Mouse (Mus musculus): ENCODE measurements around the gene Sh3glb2. TPM values are rescaled to one million over a fixed set of nuclear protein-coding genes. Genes with fewer than 3 reads are reported as not detected.

Gene Sh3glb2
- total RNA-seq, 1 experiment from 2014 or later: 39.0 TPM

DNA sequence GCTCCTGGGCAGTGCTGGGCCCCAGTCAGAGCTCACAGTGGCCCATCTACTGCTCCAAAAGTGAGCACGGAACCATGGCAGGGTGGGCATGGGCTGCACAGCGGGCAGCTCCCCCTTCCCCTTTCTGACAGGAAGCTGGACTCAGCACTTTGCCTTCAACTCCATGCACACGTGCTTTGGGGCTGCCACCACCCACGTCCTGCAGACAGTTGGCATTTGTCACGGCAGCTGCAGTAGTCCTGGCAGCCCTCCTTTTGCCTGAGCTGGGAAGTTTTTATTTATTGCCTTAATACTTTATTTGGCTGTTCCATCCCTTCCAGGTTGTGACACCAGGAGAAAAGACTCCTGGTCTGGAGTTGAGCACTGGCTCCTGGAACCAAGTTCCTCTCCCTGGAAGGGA, 25.7 kb upstream of the Sh3glb2 start:
- no peak for ATAC-seq (ENCODE audit: extremely low read depth, insufficient number of reproducible peaks, low FRiP score, poor library complexity, severe bottlenecking)

DNA sequence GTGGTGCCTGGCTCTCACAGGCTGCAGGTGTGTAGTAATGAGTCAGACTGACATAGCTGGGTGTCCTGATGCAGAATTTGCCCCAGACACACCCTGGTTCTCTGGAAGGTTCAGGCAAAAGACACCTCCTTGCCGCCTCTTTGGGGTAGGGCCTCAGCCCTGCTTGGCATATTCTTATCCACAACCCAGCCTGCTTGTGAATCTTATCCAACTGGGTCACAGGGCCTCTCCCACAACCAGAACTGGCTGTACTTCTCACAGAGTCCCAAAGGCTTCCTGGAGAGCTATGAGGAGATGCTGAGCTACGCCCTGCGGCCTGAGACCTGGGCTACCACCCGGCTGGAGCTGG, 22.2 kb upstream of the Sh3glb2 start:
- no peak for ATAC-seq (ENCODE audit: extremely low read depth, insufficient number of reproducible peaks, low FRiP score, poor library complexity, severe bottlenecking)

DNA sequence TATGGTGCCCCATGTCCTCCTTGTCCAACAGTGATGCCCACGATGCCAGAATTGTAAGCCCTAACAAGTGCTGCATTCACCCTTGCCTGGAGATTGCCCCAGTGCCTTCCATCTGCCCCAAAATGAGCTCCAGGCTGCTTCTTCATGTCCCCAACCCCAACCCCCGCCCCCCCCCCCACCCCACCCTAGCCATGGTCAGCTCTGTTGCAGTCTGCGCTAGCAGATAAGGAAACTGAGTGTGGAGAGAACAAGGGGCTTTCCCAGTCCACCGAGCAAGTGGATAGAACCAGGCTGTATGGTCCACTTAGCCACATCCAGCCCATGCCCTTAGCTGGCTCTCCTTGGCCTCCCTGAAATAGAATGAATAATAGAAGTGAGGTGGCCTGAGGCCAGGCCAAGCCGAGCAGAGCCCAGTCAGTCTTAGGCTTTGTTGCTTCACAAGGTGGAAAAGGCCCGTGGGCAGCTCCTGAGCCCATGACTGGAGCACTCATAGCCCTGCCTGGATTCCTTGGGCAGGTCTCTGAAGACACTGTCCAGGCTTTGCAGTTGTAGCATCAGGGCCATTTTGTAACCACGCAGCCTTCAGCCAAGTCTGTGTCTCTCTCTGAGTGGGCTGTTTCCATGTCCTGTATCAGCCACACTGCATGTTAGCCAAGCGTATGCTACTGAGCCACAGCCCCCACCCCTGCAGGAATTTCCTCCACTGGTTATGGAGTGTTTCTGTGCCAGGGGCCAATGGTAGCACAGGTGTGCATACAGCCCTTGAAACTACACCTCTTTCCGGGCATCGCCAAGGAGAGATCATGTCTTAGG, 21.6 kb upstream of the Sh3glb2 start:
- no peak for ATAC-seq (ENCODE audit: extremely low read depth, insufficient number of reproducible peaks, low FRiP score, poor library complexity, severe bottlenecking)

DNA sequence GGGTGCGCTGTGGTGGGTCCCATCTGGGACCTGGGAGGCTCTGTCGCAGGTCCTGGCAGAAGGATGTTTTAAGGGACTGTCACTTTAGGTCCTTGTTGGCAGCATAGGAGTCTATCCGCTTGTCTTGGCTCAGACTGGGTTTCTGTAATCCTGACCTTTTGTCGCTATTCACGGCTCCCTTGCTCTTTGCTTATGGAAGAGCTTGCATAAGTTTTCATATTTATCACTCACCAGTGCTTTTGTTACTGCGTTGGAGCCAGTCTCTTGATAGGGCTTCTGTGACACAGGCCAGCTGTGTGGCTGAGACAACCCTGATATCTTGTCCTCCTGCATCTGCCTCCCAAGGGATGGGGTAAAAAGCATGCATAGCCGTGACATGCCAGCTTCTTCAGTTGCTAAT, 20.2 kb upstream of the Sh3glb2 start:
- no peak for ATAC-seq (ENCODE audit: extremely low read depth, insufficient number of reproducible peaks, low FRiP score, poor library complexity, severe bottlenecking)

DNA sequence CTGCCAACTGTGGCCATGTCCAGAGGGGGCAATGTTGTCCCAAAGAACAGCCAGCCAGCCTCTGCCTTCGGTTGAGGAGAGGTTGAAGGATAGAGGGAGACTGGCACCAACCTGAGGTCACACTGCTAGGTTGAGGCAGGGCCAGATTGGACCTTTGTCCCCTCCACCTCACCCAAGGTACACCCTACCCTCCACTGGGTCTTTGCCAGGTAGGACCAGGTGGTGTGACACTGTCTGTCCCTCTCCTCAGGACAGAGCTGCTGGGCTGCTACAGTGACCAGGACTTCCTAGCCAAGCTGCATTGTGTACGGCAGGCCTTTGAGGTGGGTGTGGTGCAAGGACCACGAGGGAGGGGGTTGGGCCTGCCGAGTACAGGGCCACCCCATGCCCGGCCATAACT, 18.6 kb upstream of the Sh3glb2 start:
- no peak for ATAC-seq (ENCODE audit: extremely low read depth, insufficient number of reproducible peaks, low FRiP score, poor library complexity, severe bottlenecking)

DNA sequence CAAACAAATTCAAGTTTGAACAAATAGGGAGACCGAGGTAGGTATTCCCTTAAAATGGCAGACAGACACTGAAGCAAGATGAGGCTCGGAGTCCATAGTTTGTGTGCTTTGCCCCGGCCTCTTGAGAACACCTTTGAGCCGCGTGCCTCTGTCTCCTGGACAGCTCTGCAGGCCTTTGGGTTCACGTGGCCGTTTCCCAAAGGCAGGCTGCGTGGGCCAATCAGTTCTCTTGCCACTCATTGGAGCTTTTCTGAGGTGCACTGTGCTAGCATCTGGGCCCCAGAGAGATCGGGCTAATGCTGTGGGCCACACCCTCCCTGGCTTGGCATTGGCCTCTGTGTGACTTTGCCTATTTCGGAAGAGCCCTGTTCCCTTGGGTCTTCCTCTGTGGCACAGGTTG, 16.8 kb upstream of the Sh3glb2 start:
- ATAC-seq (ENCODE audit: extremely low read depth, insufficient number of reproducible peaks, low FRiP score, poor library complexity, severe bottlenecking): no peak

DNA sequence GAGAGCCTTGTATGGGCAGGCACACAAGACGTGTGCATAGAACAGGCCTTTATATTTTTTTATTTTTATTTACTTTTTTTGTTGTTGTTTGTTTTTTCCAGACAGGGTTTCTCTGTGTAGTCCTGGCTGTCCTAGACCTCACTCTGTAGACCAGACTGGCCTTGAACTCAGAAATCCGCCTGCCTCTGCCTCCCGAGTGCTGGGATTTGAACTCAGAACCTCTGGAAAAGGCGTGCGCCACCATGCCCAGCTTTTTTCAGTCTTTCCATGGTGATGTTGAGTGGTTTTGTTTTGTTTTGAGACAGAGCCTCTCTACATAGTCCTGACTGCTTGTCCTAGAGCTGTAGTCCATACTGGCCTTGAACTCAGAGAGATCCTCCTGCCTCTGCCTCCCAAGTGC, 13.6 kb upstream of the Sh3glb2 start:
- ATAC-seq (ENCODE audit: extremely low read depth, insufficient number of reproducible peaks, low FRiP score, poor library complexity, severe bottlenecking): no peak

DNA sequence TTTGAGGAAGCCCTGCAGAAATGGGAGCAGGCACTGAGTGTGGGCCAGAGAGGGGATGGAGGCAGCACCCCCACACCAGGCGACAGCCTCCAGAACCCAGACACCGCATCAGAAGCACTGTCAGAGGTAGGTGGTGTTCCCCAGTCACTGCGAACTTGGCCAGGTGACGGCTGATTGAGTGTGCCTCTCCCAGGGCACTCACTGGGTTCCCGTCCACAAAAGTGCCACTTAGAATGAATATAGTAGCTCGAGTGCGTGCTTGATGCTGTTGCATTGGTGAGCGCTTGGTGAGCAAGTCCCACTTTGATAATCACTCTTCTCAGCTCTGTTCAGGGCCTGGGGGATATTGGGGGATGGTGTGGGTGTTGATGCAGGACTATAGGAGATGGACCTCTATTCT, 12.4 kb upstream of the Sh3glb2 start:
- no peak for ATAC-seq (ENCODE audit: extremely low read depth, insufficient number of reproducible peaks, low FRiP score, poor library complexity, severe bottlenecking)

DNA sequence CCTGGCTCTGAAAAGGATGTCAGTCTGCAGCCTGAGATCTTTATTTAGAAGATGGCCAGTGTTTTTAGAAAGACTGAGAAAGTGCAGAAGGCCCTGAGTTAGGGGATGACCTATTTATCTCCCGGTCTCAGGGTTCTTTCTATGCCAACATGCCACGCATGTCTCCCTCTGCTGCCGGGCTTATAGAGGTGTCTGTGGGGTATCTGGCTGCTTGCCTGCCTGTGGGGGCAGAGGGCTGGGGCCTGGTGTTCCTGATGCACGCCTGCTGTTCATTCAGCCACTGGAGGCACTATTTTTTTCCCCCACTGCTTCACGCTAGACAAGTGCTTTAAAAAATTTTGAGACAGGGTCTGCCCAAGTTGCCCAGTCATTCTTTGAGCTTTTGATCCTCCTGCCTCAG, 7.1 kb upstream of the Sh3glb2 start:
- ATAC-seq (ENCODE audit: extremely low read depth, insufficient number of reproducible peaks, low FRiP score, poor library complexity, severe bottlenecking): no peak

DNA sequence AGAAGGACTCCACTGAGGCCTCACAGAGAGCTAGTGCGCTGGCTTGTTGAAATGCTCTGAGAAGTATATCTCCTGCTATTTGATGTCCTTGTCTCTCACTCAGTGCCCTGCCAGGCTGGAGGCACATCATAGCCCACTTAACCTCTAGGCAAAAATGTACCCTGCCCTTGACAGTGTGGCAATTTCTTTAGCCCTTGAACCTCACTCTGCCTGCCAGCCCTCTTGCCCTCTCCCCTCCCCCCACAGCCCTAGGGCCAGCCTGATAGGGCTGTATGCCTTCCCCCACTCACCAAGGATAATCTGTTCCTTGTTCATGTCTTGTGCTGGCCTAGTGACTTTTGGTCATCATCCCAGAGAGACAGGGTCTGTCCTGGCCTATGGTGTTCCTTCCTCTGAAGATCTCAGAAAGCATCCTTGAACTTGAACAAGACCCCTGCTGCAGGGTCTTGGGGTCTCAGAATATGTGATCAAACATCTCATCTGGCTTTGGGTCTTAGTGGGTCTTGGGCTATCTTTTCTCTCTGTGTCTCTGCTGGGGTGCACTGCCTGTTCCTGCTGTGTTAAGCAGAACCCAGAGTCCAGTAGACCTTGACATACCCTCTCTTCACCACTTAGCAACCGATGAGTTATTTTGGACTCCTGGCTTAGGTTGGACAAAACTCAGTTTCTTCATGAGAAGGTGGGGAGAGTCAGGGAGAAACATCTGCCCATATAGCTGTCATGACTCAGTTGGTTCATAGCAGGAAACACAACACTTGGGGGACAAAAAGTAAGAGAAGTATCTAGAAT, 6.3 kb upstream of the Sh3glb2 start:
- no peak for ATAC-seq (ENCODE audit: extremely low read depth, insufficient number of reproducible peaks, low FRiP score, poor library complexity, severe bottlenecking)

DNA sequence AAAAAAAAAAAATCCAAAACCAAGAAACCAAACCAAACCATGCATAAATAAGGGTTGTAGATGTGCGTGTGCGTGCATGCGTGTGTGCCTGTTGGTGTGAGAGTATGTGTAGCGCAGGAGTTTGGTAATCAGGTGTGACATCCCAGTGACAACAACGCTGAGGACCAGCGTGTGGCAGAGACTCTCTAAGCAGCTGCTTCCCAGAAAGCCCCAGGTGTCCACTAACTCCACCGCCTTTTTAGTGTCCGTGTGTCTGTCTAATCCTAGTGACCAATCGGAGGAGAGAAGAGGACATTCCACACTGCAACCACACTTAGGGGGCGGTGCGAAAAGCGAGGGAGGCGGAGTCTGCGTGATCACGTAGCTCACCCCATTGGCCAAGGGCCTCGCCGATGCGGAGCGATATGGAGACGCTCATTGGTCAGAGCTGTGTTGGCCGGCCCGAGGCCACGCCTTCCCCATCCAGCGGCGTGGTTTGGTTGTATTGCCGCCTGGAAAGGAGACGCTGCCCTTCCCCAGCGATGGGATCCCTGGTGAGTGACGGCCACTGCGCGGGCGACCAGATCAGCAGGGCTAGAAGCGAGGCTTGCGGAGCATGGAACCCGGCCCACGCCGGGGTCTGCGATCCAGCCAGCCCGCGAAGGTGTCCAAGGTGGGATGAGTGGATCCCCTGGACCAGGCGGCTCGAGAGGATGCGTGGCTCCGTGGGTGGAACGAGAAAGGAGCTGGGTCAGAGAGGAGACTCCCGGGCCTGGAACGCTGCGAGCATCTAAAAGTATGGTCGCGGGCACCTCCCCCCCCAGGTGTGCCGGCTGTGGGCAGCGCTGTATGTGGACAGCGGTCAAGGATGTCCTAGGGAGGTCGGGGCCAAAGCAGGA, 4.9 kb upstream of the Sh3glb2 start, which contains the start of gene Miga2:
Gene Miga2 (plus strand): TSS at position 461 of the 878 bp plus-strand sequence.
- ATAC-seq (ENCODE audit: extremely low read depth, insufficient number of reproducible peaks, low FRiP score, poor library complexity, severe bottlenecking): peak; percentile 98

DNA sequence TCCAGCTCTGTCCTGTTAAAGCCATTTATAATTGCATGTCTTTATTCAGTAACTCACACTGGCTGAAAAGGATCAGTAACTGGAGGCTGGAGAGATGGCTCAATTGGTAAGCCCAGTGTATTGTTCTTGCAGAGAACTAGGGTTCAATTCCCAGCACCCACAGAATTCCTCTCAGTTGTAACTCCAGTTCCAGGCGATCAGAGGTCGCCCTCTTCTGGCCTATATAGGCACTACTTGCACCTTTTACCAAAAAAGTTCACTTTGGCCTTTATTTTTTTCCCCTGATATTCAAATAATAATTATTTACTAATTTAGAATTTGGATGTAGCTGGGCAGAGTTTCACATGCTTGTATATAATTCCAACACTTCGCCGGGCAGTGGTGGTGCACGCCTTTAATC, 3.7 kb upstream of the Sh3glb2 start:
- no peak for ATAC-seq (ENCODE audit: extremely low read depth, insufficient number of reproducible peaks, low FRiP score, poor library complexity, severe bottlenecking)

DNA sequence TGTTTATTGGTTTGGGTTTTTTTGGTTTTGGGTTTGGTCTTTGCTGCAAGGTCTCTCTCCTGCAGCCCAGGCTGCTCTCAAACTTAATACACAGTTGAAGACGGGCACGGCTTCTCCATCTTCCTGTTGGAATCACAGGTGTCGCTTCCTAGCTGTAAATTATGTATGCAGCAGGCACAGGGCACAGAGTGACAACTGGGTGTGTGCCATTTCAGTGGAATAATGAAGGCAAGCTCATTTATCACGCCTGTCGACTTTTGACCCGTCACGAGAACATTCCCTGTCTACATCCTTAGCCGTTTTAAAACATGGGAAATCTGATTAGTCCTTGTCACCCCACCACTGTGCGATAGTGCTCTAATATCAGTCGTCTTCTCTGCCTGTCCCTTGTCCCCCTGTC, 1.5 kb upstream of the Sh3glb2 start:
- no peak for ATAC-seq (ENCODE audit: extremely low read depth, insufficient number of reproducible peaks, low FRiP score, poor library complexity, severe bottlenecking)

DNA sequence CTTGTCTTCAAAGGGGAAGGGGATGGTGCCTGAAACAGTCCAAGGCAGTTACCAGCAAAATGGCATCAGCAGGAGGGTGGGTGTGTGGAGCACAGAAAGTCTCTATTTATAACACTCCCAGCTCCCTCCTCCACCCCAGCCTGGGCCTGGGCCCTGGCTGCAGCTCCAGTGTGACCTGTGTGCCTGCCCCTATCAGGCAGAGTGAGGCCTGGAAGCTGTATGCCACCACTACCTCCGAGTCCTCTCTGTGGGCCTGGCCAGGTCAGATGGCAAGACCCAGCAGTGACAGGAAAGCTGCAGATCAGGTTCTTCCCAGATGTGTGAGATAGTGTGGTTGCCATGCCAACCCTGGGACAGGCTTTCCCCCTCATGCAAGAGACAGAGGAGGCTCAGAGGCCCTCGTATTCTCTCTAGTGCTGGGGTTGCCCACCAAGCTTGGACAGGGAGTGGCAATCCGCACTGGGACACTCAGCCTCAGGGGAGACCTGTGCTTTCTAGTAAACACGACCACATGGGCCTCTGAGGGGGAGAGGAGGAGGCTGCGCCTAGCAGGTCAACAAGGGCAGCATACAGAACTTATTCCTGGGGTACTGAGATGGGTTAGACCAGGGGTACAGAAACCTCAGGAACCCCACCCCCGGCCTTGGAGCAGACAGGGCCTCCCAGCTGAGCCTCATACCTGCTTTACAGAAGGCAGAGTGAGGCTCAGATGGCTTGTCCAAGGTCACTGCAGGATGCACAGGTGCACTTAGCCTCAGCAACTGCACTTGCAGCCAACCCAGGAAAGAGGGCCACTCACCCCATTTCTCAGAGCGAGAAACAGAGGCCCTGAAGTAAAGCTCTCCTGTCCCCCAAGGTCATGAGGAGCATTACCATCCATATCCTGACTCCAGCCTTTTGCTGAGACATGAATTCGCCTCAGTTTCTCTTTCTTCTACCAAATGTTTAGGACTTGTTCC, 1.3 kb downstream of the Sh3glb2 start:
- ATAC-seq (ENCODE audit: extremely low read depth, insufficient number of reproducible peaks, low FRiP score, poor library complexity, severe bottlenecking): no peak

DNA sequence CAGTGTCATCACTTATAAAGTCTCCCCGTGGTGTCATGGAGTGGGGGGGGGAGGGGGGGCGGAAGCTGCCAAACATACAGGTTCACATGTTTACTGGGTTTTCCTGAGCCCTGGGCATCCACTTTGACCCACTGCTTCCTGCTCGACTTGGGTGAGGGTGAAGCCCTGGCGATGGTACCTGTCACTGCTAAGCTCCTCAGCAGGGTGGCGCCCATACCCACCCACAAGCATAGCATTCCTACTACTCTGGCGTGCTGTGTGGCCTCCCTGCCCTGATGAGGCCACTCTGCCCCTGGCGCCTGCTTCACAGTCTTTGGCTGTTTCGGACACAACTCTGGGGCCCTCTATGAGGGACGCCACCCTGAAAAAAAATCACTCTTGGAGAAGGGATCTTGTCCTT, 2.2 kb downstream of the Sh3glb2 start:
- ATAC-seq (ENCODE audit: extremely low read depth, insufficient number of reproducible peaks, low FRiP score, poor library complexity, severe bottlenecking): no peak

DNA sequence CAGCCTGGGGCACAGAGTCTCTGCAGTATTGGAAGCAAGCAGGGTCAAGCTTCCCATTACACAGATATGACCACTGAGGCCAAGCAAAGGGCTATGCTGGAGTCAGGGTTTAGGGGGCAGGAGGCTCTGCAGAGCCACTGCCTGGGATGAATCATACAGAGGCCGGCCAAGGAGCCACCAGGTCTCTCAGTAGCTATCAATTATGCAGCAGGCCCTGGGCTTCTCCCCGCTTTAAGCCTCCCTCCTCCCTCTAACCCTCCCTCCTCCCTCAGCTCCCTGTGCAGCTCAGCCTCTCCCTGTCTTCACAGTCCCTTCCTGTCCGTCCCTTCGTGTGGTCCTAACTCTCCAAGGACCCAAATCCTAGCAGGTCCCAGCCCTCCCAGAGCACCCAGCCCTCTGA, 2.9 kb downstream of the Sh3glb2 start:
- no peak for ATAC-seq (ENCODE audit: extremely low read depth, insufficient number of reproducible peaks, low FRiP score, poor library complexity, severe bottlenecking)

DNA sequence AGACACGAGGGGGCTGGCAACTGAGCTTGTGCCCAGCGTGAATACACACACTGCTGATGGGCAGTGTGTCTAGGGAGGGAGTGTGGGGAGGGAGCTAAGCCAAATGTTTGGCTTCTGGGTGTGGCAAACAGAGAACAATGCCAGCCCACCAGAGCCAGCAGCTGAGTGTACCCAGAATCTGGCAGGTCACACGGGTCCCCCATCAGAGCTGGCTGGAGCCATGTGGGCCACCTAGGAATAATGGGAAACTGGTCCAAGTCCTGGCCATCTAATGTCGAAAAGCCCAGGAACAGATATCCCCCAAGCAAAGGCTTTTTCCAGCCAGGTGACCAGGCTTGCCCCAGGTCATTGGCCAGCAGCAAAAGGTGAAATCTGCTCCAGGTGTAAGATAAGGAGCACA, 3.3 kb downstream of the Sh3glb2 start:
- ATAC-seq (ENCODE audit: extremely low read depth, insufficient number of reproducible peaks, low FRiP score, poor library complexity, severe bottlenecking): no peak

DNA sequence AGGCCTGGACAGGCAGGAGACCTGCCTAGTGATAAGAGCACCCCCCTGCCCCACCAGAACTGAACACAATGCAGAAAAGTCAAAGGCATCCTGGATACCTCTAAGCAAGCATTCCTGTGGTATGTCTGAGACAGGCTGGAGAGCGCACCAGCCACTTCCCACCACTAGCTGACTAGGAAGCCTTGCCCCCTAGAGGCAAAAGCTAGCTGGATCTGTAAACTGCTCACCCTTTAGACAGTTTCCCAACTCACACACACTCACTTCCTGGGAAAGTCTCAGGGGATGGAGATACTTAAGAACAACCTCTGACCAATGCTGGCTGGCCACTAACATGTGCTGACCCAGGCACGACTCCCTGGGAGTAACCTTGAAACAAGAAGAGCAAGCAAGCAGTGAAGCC, 8.0 kb downstream of the Sh3glb2 start:
- ATAC-seq (ENCODE audit: extremely low read depth, insufficient number of reproducible peaks, low FRiP score, poor library complexity, severe bottlenecking): no peak

DNA sequence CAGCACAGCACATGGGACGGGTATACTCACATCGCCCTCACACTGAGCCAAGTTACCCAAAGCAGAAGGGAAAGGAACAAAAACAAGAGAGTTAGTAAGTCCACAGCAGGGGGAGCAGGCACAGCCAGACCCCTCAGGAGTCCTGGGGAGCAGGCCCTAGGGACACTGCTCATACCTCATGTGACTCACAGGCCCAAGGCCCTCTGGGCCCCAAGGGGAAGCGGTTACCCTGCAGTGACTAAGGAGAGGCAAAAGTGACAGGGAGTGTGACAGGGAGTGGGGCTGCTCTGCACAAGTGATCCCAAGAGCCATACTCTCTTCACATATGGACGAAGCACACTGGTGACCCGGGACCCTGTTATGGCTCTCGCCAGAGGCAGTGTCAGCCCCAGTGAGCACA, 9.9 kb downstream of the Sh3glb2 start:
- ATAC-seq (ENCODE audit: extremely low read depth, insufficient number of reproducible peaks, low FRiP score, poor library complexity, severe bottlenecking): no peak

Measured in neutrophil, adult 5-6 weeks (primary cell).